Mouse (Mus musculus) kidney, postnatal 10 days (tissue): ENCODE measurements around the gene Zmym2.
"Not testable (repeated sequence)": the region's sequence is repeated elsewhere in the genome, so short reads cannot be mapped to it uniquely, and the experiment has no call there.

Experiments
- DNase-seq: peaks from one replicate; pipeline ENCODE4 v3.0.0; 2021; ENCODE audit warnings: mixed read lengths

Zmym2 gene

DNA sequence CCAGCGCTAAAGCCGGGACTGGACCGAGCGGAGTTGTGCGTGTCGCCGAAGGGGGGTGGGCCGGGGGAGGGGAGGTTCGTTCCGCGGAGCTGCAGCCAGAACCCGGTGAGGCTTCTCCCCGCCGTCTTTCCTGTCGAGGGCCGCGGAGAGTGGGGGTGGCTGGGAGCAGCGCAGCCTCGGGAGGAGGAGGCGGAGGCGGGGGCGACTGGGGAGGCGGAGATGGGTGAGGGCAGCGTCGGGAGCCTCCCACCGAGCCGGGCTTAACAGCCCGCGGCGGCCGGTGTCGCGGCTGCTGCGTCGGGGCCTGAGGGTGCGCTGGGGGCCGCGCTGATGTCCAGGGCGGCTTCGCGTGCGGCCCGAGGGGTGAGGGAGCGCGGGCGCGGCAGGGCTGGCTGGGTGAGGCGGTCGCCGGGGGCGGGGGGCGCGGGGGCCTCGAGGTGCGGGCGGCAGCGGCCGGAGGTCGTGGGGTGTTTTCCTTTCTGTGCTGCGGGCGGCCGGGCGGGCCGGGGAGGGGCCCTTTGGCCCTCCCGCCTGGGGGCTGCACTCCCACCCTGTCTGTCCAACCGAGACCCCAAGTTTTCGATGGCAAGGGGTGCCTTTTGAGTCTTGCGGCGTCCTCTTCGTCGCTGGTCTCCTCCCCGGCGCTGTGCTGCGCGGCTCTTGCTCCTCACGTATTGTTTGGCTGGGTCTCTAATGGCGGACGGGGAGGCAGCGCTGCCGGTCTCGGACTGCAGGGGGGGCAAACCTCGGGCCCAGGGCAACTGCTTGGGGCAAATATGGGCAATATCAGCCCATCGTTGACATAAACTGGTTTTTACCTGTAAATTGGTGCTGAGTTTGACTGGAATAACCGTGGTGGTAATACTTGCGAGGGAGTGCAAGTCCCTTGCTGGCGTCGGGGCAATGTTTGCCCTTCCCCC is at the start of gene Zmym2:
TSS of gene Zmym2 (plus strand) at position 60 of the 920 bp plus-strand sequence.
- DNase-seq = peak; percentile 82

DNA sequence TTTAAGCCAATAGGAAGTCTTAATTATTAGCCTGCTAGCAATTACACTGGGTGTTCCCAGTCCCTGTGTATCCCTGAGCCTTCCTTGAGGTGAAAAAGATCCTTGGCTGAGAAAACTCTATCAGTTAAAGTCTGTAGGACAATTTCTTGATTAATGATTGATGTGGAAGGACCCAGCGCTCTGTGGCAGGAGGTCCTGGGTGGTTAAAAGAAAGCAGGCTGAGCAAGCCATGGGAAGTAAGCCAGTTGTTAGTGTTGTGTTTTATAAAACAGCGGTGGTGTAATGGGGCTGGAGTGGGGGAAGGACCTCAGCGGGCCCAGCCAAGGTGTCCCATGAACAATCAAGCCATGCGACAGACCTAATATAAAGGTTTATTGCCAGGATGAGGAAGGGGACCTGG is 42.4 kb upstream of the Zmym2 start:
- peak; percentile 27 for DNase-seq

GRCm38 (mm10) chr14:56844507-56844906 is 41.9 kb upstream of the Zmym2 start:
- peak; percentile 20 for DNase-seq

DNA sequence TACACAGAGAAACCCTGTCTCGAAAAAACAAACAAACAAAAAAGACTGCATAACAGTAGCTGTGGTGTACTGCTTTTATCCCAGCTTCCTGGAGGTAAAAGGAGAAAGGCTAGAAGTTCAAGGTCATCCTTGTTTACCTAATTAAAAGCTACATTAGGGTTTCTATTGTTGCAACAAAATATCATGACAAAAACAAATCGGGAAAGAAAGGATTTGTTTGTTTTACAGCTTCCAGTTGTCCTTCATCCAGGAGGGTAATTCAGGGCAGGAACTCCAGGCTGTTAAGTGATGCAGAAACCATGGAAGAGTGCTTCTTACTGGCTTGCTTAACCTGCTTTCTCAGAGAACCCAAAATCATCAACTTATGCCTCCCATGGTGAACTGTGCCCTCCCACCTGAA is 38.1 kb upstream of the Zmym2 start:
- DNase-seq = no peak

DNA sequence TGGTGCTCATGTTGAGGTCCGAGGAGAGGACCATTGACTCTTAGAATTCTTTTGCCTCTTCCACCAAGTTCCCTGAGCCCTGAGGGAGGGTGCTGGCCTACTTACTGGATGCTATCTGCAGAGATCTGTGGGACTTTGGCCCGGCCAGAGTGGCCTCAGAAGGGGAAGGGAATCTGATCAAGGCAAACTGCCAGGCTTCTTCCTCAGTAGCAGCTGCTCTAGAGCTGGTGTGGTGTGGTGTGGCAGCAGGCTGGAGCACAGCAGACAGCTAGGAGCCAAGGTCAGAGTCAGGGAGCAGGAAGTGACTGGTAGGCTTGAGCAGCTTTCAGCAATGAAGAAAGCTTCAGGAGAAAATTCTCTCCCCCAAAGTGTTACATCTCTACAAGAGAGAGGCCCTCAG is 36.8 kb upstream of the Zmym2 start:
- peak; percentile 68 for DNase-seq

GRCm38 (mm10) chr14:56864041-56864440 is 22.4 kb upstream of the Zmym2 start:
- DNase-seq = no peak

DNA sequence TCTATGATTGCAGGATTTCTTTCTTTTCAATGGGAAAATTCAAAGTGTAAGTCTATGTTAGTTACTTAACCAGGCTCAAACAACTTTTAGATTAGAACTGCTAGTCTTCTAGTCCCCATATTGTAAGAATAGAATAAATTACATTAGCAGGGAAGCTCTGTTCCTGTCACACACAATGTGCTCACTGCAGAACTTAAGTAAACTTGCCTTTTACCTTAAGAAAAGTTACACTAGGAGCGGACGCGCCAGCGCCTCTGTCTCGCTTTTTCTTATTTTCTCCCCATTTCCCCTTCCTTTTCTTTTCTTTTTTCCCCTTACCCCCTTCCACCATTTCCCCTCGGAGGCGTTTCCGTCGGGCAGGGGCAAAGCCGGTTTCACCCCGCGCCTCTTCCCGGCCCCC is 21.8 kb upstream of the Zmym2 start:
- no peak for DNase-seq

GRCm38 (mm10) chr14:56865112-56865511 is 21.3 kb upstream of the Zmym2 start:
- not testable (repeated sequence) for DNase-seq

GRCm38 (mm10) chr14:56873525-56873924 is 12.9 kb upstream of the Zmym2 start:
- no peak for DNase-seq

DNA sequence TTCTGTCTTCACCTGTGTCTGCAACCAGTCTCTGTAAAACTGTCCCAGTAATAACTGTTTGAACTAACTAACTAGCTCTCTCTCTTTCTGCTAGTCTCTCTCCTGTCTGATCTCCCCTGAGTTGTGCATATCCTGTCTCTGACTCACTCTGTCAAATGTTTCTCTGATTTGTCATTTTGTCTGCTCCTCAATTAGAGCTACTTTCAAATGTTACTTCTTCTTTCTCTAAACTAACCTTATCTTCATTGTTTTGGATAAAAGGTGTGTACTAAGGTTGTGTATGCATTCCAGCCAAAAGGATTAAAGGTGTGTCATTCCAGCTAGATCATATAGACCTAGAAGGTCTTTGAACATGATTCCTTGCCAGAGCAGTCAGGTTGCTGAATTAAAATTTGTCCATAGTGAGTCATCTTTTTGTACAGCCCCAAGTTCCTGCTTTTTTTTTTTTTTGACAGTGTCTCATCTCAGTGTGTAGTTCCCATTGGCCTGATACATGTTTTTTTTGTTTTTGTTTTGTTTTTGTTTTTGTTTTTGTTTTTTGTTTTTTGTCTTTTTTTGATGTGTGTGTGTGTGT is 10.8 kb upstream of the Zmym2 start:
- DNase-seq = no peak

DNA sequence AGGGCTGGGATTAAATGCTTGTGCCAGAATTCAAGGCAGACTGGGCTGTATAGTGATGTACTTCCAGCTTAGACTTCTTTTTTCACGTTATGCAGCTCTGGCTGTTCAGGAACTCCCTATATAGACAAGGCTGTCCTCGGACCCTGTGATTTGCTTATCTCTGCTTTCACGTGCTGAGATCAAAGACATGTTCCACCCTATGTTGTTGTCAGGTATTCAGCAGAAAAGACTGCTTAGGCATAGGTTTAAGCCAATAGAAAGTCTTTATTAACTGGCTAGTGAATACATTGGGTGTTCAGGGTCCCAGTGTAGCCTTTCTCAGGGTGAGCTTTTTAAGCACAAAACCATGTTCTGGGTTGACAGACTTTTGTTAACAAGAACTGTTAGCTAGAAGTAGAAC is 5.2 kb upstream of the Zmym2 start:
- DNase-seq = no peak

DNA sequence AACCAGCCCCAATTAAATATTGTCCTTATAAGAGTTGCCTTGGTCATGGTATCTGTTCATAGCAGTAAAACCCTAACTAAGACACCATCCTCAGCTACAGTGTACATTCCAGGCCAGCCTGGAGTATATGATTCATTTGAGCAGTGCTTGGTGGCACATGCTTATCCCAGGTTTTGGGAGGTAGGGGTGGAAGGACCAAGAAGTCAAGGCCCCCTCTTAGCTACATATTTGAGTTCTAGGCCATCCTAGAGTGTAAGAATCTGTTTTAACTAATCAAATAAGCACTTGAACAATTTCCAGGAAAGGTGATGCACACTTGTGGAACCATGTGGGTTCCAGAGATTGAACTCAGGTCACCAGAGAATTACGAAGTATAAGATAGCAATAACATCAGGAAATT is 3.0 kb upstream of the Zmym2 start:
- no peak for DNase-seq

- peak; percentile 88 for DNase-seq
Measured at GRCm38 (mm10) chr14:56885308-56885771, 1.1 kb upstream of the Zmym2 start.

DNA sequence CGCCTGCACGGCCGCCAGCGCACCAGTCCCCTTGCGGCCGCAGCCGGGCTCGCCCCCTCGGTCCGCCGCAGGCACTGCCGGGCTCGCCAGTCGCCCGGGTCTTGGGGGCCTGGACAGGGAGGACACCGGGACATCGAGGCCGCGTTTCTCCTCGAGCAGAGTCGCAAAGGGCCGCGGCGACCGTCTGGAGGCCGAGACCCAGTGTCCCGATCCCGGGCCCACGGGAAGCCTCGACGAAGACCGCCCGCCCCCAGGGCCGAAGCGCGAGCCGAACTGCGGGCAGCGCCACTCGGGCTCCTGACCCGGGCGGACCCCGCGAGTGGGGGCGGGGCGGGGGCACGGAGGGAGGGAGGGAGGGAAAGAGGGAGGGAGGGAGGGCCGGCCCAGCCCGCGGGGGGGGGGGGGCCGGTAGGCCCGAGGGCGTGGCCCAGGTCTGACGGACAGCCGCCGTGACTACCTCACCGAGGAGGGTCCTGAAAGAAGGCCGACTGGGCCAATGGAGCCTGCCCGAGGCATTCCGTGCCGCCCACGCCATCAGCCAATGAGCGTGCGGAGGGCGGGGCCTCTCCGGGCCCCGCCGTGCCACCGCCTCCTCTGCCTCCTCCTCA is 363 bp upstream of the Zmym2 start:
- peak; percentile 92 for DNase-seq

DNA sequence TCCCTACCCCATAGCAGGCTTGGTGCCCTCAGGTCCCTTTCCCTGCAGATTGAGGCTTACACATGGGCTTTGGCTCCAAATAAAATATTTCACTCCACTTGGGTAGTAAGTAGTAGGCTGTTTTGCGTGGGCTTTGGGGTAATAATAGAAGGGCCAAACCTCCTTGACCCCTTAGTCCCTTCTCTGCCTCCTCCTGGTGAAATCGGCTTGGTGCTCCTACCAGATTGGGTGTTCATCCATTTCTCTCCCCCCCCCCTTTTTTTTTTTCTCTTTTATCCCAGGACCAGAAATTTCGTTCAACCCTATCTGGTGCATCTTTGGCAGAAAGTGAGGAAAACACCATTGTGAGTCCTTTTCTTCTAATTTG is 1.0 kb downstream of the Zmym2 start:
- DNase-seq = no peak

DNA sequence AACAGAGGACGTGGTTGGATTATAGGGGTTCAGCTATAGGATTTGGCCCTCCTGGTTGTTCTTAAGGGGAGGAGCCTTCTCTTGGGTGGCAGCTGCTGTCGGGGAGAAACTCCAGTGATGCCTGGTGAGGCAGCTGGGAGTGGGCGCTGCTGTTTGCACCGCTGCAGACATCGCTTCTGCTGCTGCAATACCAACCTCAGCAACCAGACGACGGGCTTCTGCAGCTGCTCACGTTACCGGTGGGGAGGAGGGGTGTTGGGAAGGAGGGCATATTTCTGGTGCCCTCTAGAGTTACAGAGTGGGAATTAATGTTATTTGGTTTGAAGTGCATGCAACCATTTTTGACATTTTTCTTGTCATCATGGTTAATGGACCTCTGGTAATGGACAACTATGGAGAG is 1.4 kb downstream of the Zmym2 start:
- DNase-seq = peak; percentile 76

- DNase-seq = no peak
Measured at GRCm38 (mm10) chr14:56888416-56888815, 2.0 kb downstream of the Zmym2 start.

GRCm38 (mm10) chr14:56894417-56894816 is 8.0 kb downstream of the Zmym2 start:
- no peak for DNase-seq

DNA sequence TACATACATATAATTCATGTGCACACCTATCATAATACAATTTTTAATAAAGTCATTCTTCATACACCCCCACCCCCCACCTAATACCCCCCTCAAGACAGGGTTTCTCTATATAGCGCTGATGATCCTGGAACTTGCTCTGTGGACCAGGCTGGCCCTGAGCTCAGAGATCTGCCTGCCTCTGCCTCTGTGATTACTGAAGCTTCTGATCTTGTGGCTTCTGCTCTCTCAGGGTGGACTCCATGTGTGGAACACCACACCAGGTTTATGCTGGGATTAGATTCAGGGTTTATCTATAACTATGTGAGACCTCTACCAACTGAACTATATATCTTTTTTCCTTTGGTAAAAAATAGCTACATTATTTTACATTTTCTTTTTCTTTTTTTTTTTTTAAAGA is 10.1 kb downstream of the Zmym2 start:
- no peak for DNase-seq

DNA sequence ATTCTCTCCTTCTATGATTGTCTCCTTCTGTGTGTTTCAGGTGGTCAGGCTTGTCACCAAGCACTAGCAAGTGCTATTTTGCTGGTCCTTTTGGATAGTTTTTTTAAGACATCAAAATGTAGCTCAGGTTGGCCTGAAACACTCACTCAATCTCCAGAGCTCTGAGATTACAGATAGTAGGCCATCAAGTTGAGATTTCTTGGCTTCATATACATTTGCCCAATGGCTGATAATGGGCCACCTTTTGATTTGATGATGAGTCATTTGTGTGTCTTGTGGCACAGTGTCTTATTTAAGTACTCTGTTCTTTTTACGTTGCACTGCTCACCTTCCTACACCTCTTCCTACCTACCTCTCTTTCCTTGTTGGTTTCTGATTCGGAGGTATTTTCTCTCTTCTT is 11.0 kb downstream of the Zmym2 start:
- DNase-seq = no peak

GRCm38 (mm10) chr14:56899656-56900055 is 13.2 kb downstream of the Zmym2 start:
- DNase-seq = no peak

GRCm38 (mm10) chr14:56903039-56903438 is 16.6 kb downstream of the Zmym2 start:
- DNase-seq = no peak

GRCm38 (mm10) chr14:56905696-56906095 is 19.2 kb downstream of the Zmym2 start:
- no peak for DNase-seq

DNA sequence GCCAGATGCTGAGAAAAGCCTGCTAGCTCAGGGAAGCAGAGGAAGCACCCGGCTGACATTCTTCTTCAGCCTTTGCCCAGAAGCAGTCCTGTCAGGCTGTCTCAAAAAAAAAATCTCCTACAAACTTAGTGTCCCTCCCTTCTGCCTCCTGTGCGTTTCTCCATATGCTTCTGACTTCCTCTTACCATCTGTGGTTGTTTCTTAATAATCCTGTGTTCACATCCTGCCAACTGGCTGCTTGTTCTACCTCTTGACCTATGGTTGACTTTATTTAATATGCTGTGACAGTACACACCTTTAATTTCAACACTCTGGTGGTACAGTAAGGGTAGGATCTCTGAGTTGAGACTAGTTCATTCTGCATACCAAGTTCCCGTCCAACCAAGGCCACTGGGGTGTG is 32.1 kb downstream of the Zmym2 start:
- DNase-seq = no peak
